Mouse (Mus musculus): ENCODE data around the gene Nsmce4a.

GRCm38 (mm10) chr7:130570472-130570871, 2.4 kb downstream of the Nsmce4a start:
- no peak for TF ChIP-seq HCFC1 (IDR thresholded peaks at IDR 0.05; ENCODE audit: borderline replicate concordance, insufficient read depth, low read length)
- no peak for TF ChIP-seq ZC3H11A (IDR thresholded peaks at IDR 0.05; ENCODE audit: borderline replicate concordance, low read depth, low read length)
